Mouse (Mus musculus) testis, adult 2 months (tissue): ENCODE data around the gene Ppp2r2c.

Experiments used
- CTCF ChIP-seq: fragments of 200-500 bp; IDR thresholded peaks from 2 replicates; pipeline ENCODE4 v1.5.1; 2012; ENCODE audit warnings: low read depth, mild to moderate bottlenecking, inconsistent platforms, low read length, moderate library complexity; ENCODE audit not compliant: control insufficient read depth, insufficient read depth, insufficient replicate concordance
- POLR2A ChIP-seq: fragments of 200-500 bp; IDR thresholded peaks from 2 replicates; pipeline ENCODE4 v1.6.1; 2012; ENCODE audit warnings: low read depth, mild to moderate bottlenecking, inconsistent platforms, low read length, moderate library complexity; ENCODE audit not compliant: control insufficient read depth

- TF ChIP-seq CTCF (no peak), POLR2A (no peak)
These were observed at the start of gene Ppp2r2c for GRCm38 (mm10) chr5:36868266-36869090.
